Mouse (Mus musculus) erythroblast, embryonic 14.5 days (primary cell): ENCODE results near the gene Tcf12.

ENCODE experiments used
- GATA1 ChIP-seq: IDR thresholded peaks from 2 replicates; pipeline ENCODE4 v1.6.1; 2012; ENCODE audit warnings: low read length, inconsistent platforms, mixed read lengths
- TAL1 ChIP-seq: IDR thresholded peaks from 3 replicates; pipeline ENCODE4 v1.6.1; 2012; ENCODE audit warnings: low read length, inconsistent platforms, mixed read lengths

DNA sequence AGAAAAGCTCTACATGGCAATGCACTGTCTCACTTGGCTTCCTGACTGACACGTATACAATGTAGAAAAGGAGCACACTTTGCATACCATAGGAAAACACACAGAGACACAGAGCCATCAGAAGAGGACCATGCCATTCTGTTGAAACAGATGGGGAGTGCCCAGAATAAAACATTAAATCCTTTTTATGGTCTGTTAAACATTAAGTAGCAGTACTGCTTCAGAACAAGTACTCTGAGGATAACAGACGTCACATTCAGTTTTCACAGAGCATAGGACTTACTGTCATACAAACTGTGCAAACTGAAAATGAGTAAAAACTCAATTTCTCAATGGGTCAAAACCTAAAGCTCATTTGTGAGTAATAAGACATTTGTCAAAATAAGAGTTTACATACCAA lies 158.5 kb downstream of the Tcf12 start:
- TF ChIP-seq TAL1, result no peak
- no peak for TF ChIP-seq GATA1
